8 mouse cellular contexts compared by ENCODE assay signal in genomic region chr1:130192190-130193028, GRCm38 (mm10).
DNase-seq lines count a peak whose midpoint lies in the region; ATAC-seq lines count a peak whose summit lies in the region.

No protein-coding gene starts in this region.

- peak; percentile 95 for ATAC-seq in megakaryocyte-erythroid progenitor cell, adult 5-6 weeks (replicated peaks; ENCODE audit: low FRiP score, low TSS enrichment, poor library complexity, severe bottlenecking)

- peak; percentile 15 for DNase-seq in ovary, postnatal 14 days (ENCODE audit: low spot score)
- DNase-seq in ovary, postnatal 36 days (ENCODE audit: low spot score), result no peak
- peak; percentile 3 for DNase-seq in cerebellum, adult 8-10 months
- peak; percentile 6 to 26 for DNase-seq in frontal cortex, postnatal 10 days (ENCODE audit: low spot score in 2 of 2)
- peak; percentile 33 for DNase-seq in layer of hippocampus, adult 9-10 months (ENCODE audit: low spot score)
- no peak for DNase-seq in spleen, adult 18-20 months
- no peak for DNase-seq in spleen, postnatal 14 days (ENCODE audit: low spot score in 2 of 2)

Comparison
In these comparisons a context has a peak if more than half of its experiments do, and no peak if none do; other contexts are left out.
1. DNase-seq: peak in ovary, postnatal 14 days (single experiment), cerebellum, adult 8-10 months (single experiment), frontal cortex, postnatal 10 days (2 of 2) and layer of hippocampus, adult 9-10 months (single experiment); none in ovary, postnatal 36 days (single experiment), spleen, adult 18-20 months (0 of 2) and spleen, postnatal 14 days (0 of 2).